In genomic region chr2:170267152-170267551, GRCm38 (mm10) we compare ENCODE assay signal across 10 mouse cellular contexts.
DNase-seq lines count a peak whose midpoint lies in the region; ATAC-seq and TF ChIP-seq lines count a peak whose summit lies in the region.
"Had no signal": no experiment of that assay in that cellular context is flagged by ENCODE, and none has a peak within 500 bp of the region (broad histone marks: within the 10 kb centered on the region; RNA-seq: fewer than 3 reads in every experiment).

No protein-coding gene starts in this region.

- no peaks in the 10 kb centered on the region for H3K36me3 ChIP-seq in liver, adult 2 months (ENCODE audit: control insufficient read depth, insufficient read depth, low read length)
- H3K36me3 ChIP-seq in intestine, embryonic 14.5 days (ENCODE audit: control insufficient read depth, insufficient read depth, low read length) = no peaks in the 10 kb centered on the region
- H3K36me3 ChIP-seq in lung, embryonic 15.5 days = no peaks in the 10 kb centered on the region
- no peaks in the 10 kb centered on the region for H3K36me3 ChIP-seq in stomach, postnatal 0 days (ENCODE audit: control insufficient read depth, insufficient read depth, low read length)
- H3K36me3 ChIP-seq: G1E had no signal

- peak overlapping the region; percentile 45 for H3K4me2 ChIP-seq in intestine, embryonic 14.5 days (ENCODE audit: low read length)
- H3K4me2 ChIP-seq in lung, embryonic 15.5 days = peak overlapping the region; percentile 58
- peak overlapping the region; percentile 50 for H3K4me2 ChIP-seq in stomach, postnatal 0 days (replicated peaks; ENCODE audit: low read depth)

- TF ChIP-seq EP300 in stomach, postnatal 0 days (optimal IDR thresholded peaks at IDR 0.05) = no peak

- no peaks in the 10 kb centered on the region for H3K9me3 ChIP-seq in intestine, embryonic 14.5 days (ENCODE audit: control insufficient read depth, low read length)
- H3K9me3 ChIP-seq in lung, embryonic 15.5 days = 0 out of 2 replicates have a peak, but pooled peaks cover 6% of the 10 kb centered on the region
- 0 out of 2 replicates have a peak, but pooled peaks cover 2% of the 10 kb centered on the region for H3K9me3 ChIP-seq in stomach, postnatal 0 days (ENCODE audit: control insufficient read depth, low read length)

- no peaks in the 10 kb centered on the region for H3K79me2 ChIP-seq in liver, adult 2 months (ENCODE audit: control insufficient read depth, insufficient read depth, low read length)

- H3K9ac ChIP-seq in liver, adult 2 months (ENCODE audit: low read depth, low read length) = peak overlapping the region; percentile 72
- peak overlapping the region; percentile 8 for H3K9ac ChIP-seq in intestine, embryonic 14.5 days (ENCODE audit: low read length)
- H3K9ac ChIP-seq in lung, embryonic 15.5 days = no peak overlapping the region
- H3K9ac ChIP-seq in stomach, postnatal 0 days (ENCODE audit: low read length) = peak overlapping the region; percentile 32

- H3K4me1 ChIP-seq in liver, adult 2 months (ENCODE audit: control insufficient read depth, insufficient read depth, low read length) = peaks cover 10% of the 10 kb centered on the region
- H3K4me1 ChIP-seq in intestine, embryonic 14.5 days (replicated peaks; ENCODE audit: control insufficient read depth, insufficient read depth, low read length) = peaks cover 32% of the 10 kb centered on the region
- peaks cover 30% of the 10 kb centered on the region for H3K4me1 ChIP-seq in lung, embryonic 15.5 days
- H3K4me1 ChIP-seq in stomach, postnatal 0 days (replicated peaks; ENCODE audit: control insufficient read depth, insufficient read depth) = peaks cover 4% of the 10 kb centered on the region

- ATAC-seq in intestine, embryonic 14.5 days (replicated peaks; ENCODE audit: low FRiP score, low TSS enrichment, low read depth) = no peak
- 0 out of 2 replicates have a peak, but pooled peaks have one; percentile 41 for ATAC-seq in lung, embryonic 15.5 days (ENCODE audit: borderline replicate concordance, extremely low read depth, low FRiP score, low TSS enrichment)
- no peak for ATAC-seq in stomach, postnatal 0 days (ENCODE audit: low FRiP score, low TSS enrichment)

- TF ChIP-seq CTCF in liver, adult 2 months (IDR thresholded peaks at IDR 0.05; ENCODE audit: low read depth, low read length) = no peak
- no peak for TF ChIP-seq CTCF in stomach, postnatal 0 days (IDR thresholded peaks at IDR 0.05; ENCODE audit: low read depth)

- H3K27ac ChIP-seq in liver, adult 2 months (replicated peaks; ENCODE audit: insufficient read depth, low read depth, low read length) = peak overlapping the region; percentile 86
- H3K27ac ChIP-seq in intestine, embryonic 14.5 days (ENCODE audit: low read depth) = peak overlapping the region; percentile 69
- H3K27ac ChIP-seq in lung, embryonic 15.5 days = peak overlapping the region; percentile 87
- H3K27ac ChIP-seq in stomach, postnatal 0 days (replicated peaks) = peak overlapping the region; percentile 86

- no peak for TF ChIP-seq POLR2A in liver, adult 2 months (IDR thresholded peaks at IDR 0.05; ENCODE audit: extremely low read depth, insufficient read depth, low read length)

- no peaks in the 10 kb centered on the region for H3K27me3 ChIP-seq in liver, adult 2 months (ENCODE audit: control insufficient read depth, insufficient read depth, low read length)
- no peaks in the 10 kb centered on the region for H3K27me3 ChIP-seq in intestine, embryonic 14.5 days (replicated peaks; ENCODE audit: control insufficient read depth, insufficient read depth, low read length)
- H3K27me3 ChIP-seq in lung, embryonic 15.5 days = no peaks in the 10 kb centered on the region
- H3K27me3 ChIP-seq in stomach, postnatal 0 days (ENCODE audit: control insufficient read depth, insufficient read depth, low read length) = no peaks in the 10 kb centered on the region

- H3K4me3 ChIP-seq in liver, adult 2 months (ENCODE audit: insufficient read depth, low read depth, low read length) = peak overlapping the region; percentile 40
- H3K4me3 ChIP-seq in intestine, embryonic 14.5 days (ENCODE audit: low read depth, low read length) = peak overlapping the region; percentile 18; the same call in 1 of the 2 replicates
- peak overlapping the region; percentile 30 for H3K4me3 ChIP-seq in lung, embryonic 15.5 days
- H3K4me3 ChIP-seq in stomach, postnatal 0 days (ENCODE audit: low read depth, low read length) = peak overlapping the region; percentile 17
- H3K4me3 ChIP-seq: erythroblast, embryonic 14.5 days had no signal

- DNase-seq in liver, adult 2 months (ENCODE audit: extremely low read depth, low read depth, low spot score) = peak; percentile 65
- DNase-seq in liver = no peak
- peak; percentile 72 for DNase-seq in intestine, embryonic 14.5 days (ENCODE audit: low spot score)
- DNase-seq in stomach, postnatal 0 days (ENCODE audit: low spot score) = peak; percentile 35
- no peak for DNase-seq in right cerebral cortex, postnatal 10 days (ENCODE audit: low spot score in 2 of 2)
- no peak for DNase-seq in urinary bladder, postnatal 10 days (ENCODE audit: low spot score)
- DNase-seq in spleen, postnatal 10 days (ENCODE audit: low spot score in 2 of 2) = no peak

- WGBS in liver, adult 2 months = 7% methylated on average over 12 of the region's 12 CpGs
- WGBS in intestine, embryonic 14.5 days = 8% methylated on average over 12 of the region's 12 CpGs
- 5% methylated on average over 12 of the region's 12 CpGs for WGBS in lung, embryonic 15.5 days
- 5% methylated on average over 12 of the region's 12 CpGs for WGBS in stomach, postnatal 0 days

Comparison
In these comparisons a context has a peak if more than half of its experiments do, and no peak if none do; other contexts are left out.
1. DNase-seq: peak in liver, adult 2 months (single experiment), intestine, embryonic 14.5 days (single experiment) and stomach, postnatal 0 days (single experiment); none in liver (single experiment), right cerebral cortex, postnatal 10 days (0 of 2), urinary bladder, postnatal 10 days (single experiment) and spleen, postnatal 10 days (0 of 2).
2. Peak in every context shown above with its lines, with median percentiles within 50 percentile points of each other: H3K27ac ChIP-seq, H3K4me3 ChIP-seq and H3K4me2 ChIP-seq.